Mouse (Mus musculus) heart, adult 10 weeks (tissue): ENCODE results near the gene Nup62. TPM values are rescaled to one million over a fixed set of nuclear protein-coding genes. Genes with fewer than 3 reads are reported as not detected.

Experiments
- polyA plus RNA-seq: library from polyadenylated mRNA; stranded (reverse); fragments of 350-450 nt; fragmentation: Illumina TruSeq; extraction: RNeasy Lipid Tissue Mini Kit (QIAGEN cat#74804); gene quantifications from one replicate; pipeline ENCODE4 v1.2.3, GENCODE M21; 2014; ENCODE audit warnings: low read depth, low replicate concordance

Gene Nup62
- 26.2 TPM for polyA plus RNA-seq

GRCm38 (mm10) chr7:44815721-44816469 is at the start of gene Nup62, which contains the start of gene Il4i1:
TSS of gene Nup62 (plus strand) at chr7:44816088.
TSS of gene Il4i1 (plus strand) at chr7:44816387.

GRCm38 (mm10) chr7:44816470-44817021 is 658 bp downstream of the Nup62 start, which contains the start of gene Atf5:
TSS of gene Atf5 (minus strand) at chr7:44816658.

GRCm38 (mm10) chr7:44848561-44849415 is 32.9 kb downstream of the Nup62 start, which contains the start of the genes Akt1s1 and Tbc1d17:
TSS of gene Akt1s1 (plus strand) at chr7:44848991.
TSS of gene Tbc1d17 (minus strand) at chr7:44849079.

GRCm38 (mm10) chr7:44857042-44857552 is 41.2 kb downstream of the Nup62 start, which contains the start of gene Pnkp:
TSS of gene Pnkp (plus strand) at chr7:44857139.

GRCm38 (mm10) chr7:44869697-44870528 is 54.0 kb downstream of the Nup62 start, which contains the start of gene Ptov1:
TSS of gene Ptov1 (minus strand) at chr7:44869788.

Other genes with a start within 250 kb of the Nup62 start
- gene Napsa, start 243.7 kb upstream of the Nup62 start, polyA plus RNA-seq, result 0.68 TPM
- 2.5 TPM for gene Kcnc3, start 225.4 kb upstream of the Nup62 start, polyA plus RNA-seq
- gene Myh14, start 145.2 kb upstream of the Nup62 start, polyA plus RNA-seq, result 60.7 TPM
- not detected for gene Izumo2, start 107.3 kb upstream of the Nup62 start, polyA plus RNA-seq
- gene Vrk3, start 67.7 kb upstream of the Nup62 start, polyA plus RNA-seq, result 27.0 TPM
- not detected for gene Zfp473, start 65.0 kb upstream of the Nup62 start, polyA plus RNA-seq
- 0.26 TPM for gene Il4i1, start 299 bp downstream of the Nup62 start, polyA plus RNA-seq
- gene Atf5, start 570 bp downstream of the Nup62 start, polyA plus RNA-seq, result 50.1 TPM
- gene Akt1s1, start 32.9 kb downstream of the Nup62 start, polyA plus RNA-seq, result 55.0 TPM
- gene Tbc1d17, start 33.0 kb downstream of the Nup62 start, polyA plus RNA-seq, result 44.5 TPM
- 19.7 TPM for gene Pnkp, start 41.1 kb downstream of the Nup62 start, polyA plus RNA-seq
- gene Ptov1, start 53.7 kb downstream of the Nup62 start, polyA plus RNA-seq, result 169 TPM
- gene Med25, start 76.6 kb downstream of the Nup62 start, polyA plus RNA-seq, result 74.0 TPM
- 21.4 TPM for gene Fuz, start 80.0 kb downstream of the Nup62 start, polyA plus RNA-seq
- gene Ap2a1, start 113.4 kb downstream of the Nup62 start, polyA plus RNA-seq, result 41.3 TPM
- not detected for gene Tsks, start 127.1 kb downstream of the Nup62 start, polyA plus RNA-seq
- 3.6 TPM for gene Cpt1c, start 158.8 kb downstream of the Nup62 start, polyA plus RNA-seq
- gene Prmt1, start 170.5 kb downstream of the Nup62 start, polyA plus RNA-seq, result 114 TPM
- gene Irf3, start 181.6 kb downstream of the Nup62 start, polyA plus RNA-seq, result 72.3 TPM
- 12.3 TPM for gene Bcl2l12, start 182.6 kb downstream of the Nup62 start, polyA plus RNA-seq
- 34.5 TPM for gene Scaf1, start 200.3 kb downstream of the Nup62 start, polyA plus RNA-seq
- gene Rras, start 201.9 kb downstream of the Nup62 start, polyA plus RNA-seq, result 57.4 TPM
- 13.2 TPM for gene Prr12, start 236.8 kb downstream of the Nup62 start, polyA plus RNA-seq
- 40.7 TPM for gene Nosip, start 246.3 kb downstream of the Nup62 start, polyA plus RNA-seq
- 12.4 TPM for gene Prrg2, start 246.6 kb downstream of the Nup62 start, polyA plus RNA-seq